ENCODE assay signal across 8 mouse cellular contexts in genomic region chr7:110727049-110727448, GRCm38 (mm10). TPM values are rescaled to one million over a fixed set of nuclear protein-coding genes. Genes with fewer than 3 reads are reported as not detected.
DNase-seq lines count a peak whose midpoint lies in the region; TF ChIP-seq lines count a peak whose summit lies in the region.

No protein-coding gene starts in this region.

- no peak overlapping the region for H3K4me2 ChIP-seq in CH12.LX (ENCODE audit: insufficient read depth, low read depth, poor library complexity, severe bottlenecking)

- H3K9me3 ChIP-seq in CH12.LX (replicated peaks; ENCODE audit: low read length), result no peaks in the 10 kb centered on the region

- peak; percentile 84 for TF ChIP-seq RAD21 in CH12.LX (IDR thresholded peaks at IDR 0.05; ENCODE audit: low read depth, low read length)

- H3K27me3 ChIP-seq in CH12.LX (replicated peaks), result no peaks in the 10 kb centered on the region

- TF ChIP-seq EP300 in CH12.LX (IDR thresholded peaks at IDR 0.05; ENCODE audit: low read length), result no peak

- no peak for TF ChIP-seq POLR2A in CH12.LX (IDR thresholded peaks at IDR 0.05; ENCODE audit: low read depth, low read length)

- H3K9ac ChIP-seq in CH12.LX (ENCODE audit: insufficient read depth, low read depth), result no peak overlapping the region

- no peak overlapping the region for H3K4me3 ChIP-seq in CH12.LX (replicated peaks in 1 of 3; ENCODE audit: low read depth in 2 of 3, low read length in 2 of 3, poor library complexity in 1 of 3)

- TF ChIP-seq CTCF in CH12.LX (conservative IDR thresholded peaks at IDR 0.05 in 1 of 2, IDR thresholded peaks at IDR 0.05 in 1 of 2; ENCODE audit: low read depth in 2 of 2, low read length in 2 of 2), result peak; percentile 76 to 92

- peaks cover 2 to 39% of the 10 kb centered on the region in 2 experiments; a peak in 3 of 4 replicates for H3K4me1 ChIP-seq in CH12.LX (ENCODE audit: control insufficient read depth in 1 of 2, insufficient read depth in 2 of 2)

- H3K36me3 ChIP-seq in CH12.LX (replicated peaks in 1 of 2; ENCODE audit: control insufficient read depth in 1 of 2, insufficient read depth in 1 of 2, low read length in 1 of 2), result no peaks in the 10 kb centered on the region

- DNase-seq in adrenal gland, adult 2 months, result peak; percentile 47
- no peak for DNase-seq in adrenal gland, postnatal 25 days
- DNase-seq in CH12.LX (ENCODE audit: extremely low read depth), result peak; percentile 79
- peak; percentile 67 for DNase-seq in cerebellum, adult 18-20 months
- peak; percentile 67 for DNase-seq in forelimb bud, embryonic 11.5 days (ENCODE audit: low read depth, low spot score)
- DNase-seq in layer of hippocampus, adult 11-12 months (ENCODE audit: low spot score), result peak; percentile 73
- peak; percentile 72 for DNase-seq in lung, postnatal 14 days
- DNase-seq in right cerebral cortex, postnatal 14 days, result peak; percentile 35

- in situ Hi-C loops in CH12.LX (cut with MboI; ENCODE audit: low pct_ligation_motif_present, low pct_unique_long_range_greater_than_20kb, low sequenced_read_pairs), result loop anchor here (5.0 to 10.0 kb wide), 3 partner anchors 70 to 288 kb away; no protein-coding TSS in a partner anchor

- no peak overlapping the region for H3K27ac ChIP-seq in CH12.LX (ENCODE audit: insufficient read depth, low read depth)

- dilution Hi-C loops in CH12.LX (cut with MboI; ENCODE audit: extremely low pct_ligation_motif_present, extremely low pct_unique_long_range_greater_than_20kb, low sequenced_read_pairs), result no loop called here

- no peaks in the 10 kb centered on the region for H3K79me2 ChIP-seq in CH12.LX (replicated peaks; ENCODE audit: control insufficient read depth, extremely low read depth, insufficient read depth, poor library complexity, severe bottlenecking)

TF ChIP-seq in CH12.LX, 34 proteins besides CTCF, POLR2A, EP300 and RAD21:
- no peak for TF ChIP-seq ZKSCAN1 (IDR thresholded peaks at IDR 0.05; ENCODE audit: borderline replicate concordance, low read depth, low read length)
- TF ChIP-seq ELF1 (IDR thresholded peaks at IDR 0.05; ENCODE audit: low read depth, low read length), result no peak
- TF ChIP-seq NELFE (IDR thresholded peaks at IDR 0.05; ENCODE audit: low read depth, low read length), result no peak
- peak; percentile 81 for TF ChIP-seq SMC3 (IDR thresholded peaks at IDR 0.05; ENCODE audit: low read depth, low read length)
- no peak for TF ChIP-seq GABPA (IDR thresholded peaks at IDR 0.05; ENCODE audit: insufficient replicate concordance, low read depth, low read length)
- TF ChIP-seq MAX (IDR thresholded peaks at IDR 0.05; ENCODE audit: low read length), result no peak
- no peak for TF ChIP-seq USF2 (conservative IDR thresholded peaks at IDR 0.05; ENCODE audit: low read depth, low read length)
- TF ChIP-seq RCOR1 (conservative IDR thresholded peaks at IDR 0.05; ENCODE audit: low read depth, low read length), result no peak
- peak; percentile 30; the same call in 1 of the 2 replicates for TF ChIP-seq ZC3H11A (IDR thresholded peaks at IDR 0.05; ENCODE audit: low read depth, low read length)
- no peak for TF ChIP-seq MYC (IDR thresholded peaks at IDR 0.05; ENCODE audit: low read depth, low read length)
- 0 out of 2 replicates have a peak, but pooled peaks have one; percentile 9 for TF ChIP-seq JUND (conservative IDR thresholded peaks at IDR 0.05; ENCODE audit: low read depth, low read length)
- no peak for TF ChIP-seq CHD1 (IDR thresholded peaks at IDR 0.05; ENCODE audit: low read depth, low read length)
- TF ChIP-seq ETS1 (conservative IDR thresholded peaks at IDR 0.05; ENCODE audit: low read depth, low read length), result no peak
- no peak for TF ChIP-seq SIN3A (IDR thresholded peaks at IDR 0.05; ENCODE audit: low read length)
- TF ChIP-seq BHLHE40 (IDR thresholded peaks at IDR 0.05; ENCODE audit: low read depth, low read length), result no peak
- TF ChIP-seq ZNF384 (IDR thresholded peaks at IDR 0.05; ENCODE audit: low read depth, low read length), result no peak
- no peak for TF ChIP-seq MAZ (IDR thresholded peaks at IDR 0.05; ENCODE audit: low read depth, low read length)
- no peak for TF ChIP-seq POLR2AphosphoS2 (IDR thresholded peaks at IDR 0.05; ENCODE audit: low read depth, low read length)

RNA-seq across cellular contexts. Expression of gene Ampd3, which starts 41.0 kb away (rescaled TPM):
- total RNA-seq in adrenal gland, adult 2 months (2021), result 10 to 100 TPM; 15.4 to 26.2 TPM
- polyA plus RNA-seq in adrenal gland, adult 2 months (2012; rRNA removed), result 15.6 and 16.1 TPM in 2 replicates
- total RNA-seq in adrenal gland, postnatal 25 days (2021), result 18.9 and 24.6 TPM in 2 replicates
- total RNA-seq in CH12.LX (2012; rRNA removed) (0.04 and 0.08 TPM in 2 replicates), CH12.LX (2014; rRNA removed) (0.07 and 0.30 TPM in 2 replicates)
- 0.84 and 1.0 TPM in 2 replicates for polyA plus RNA-seq in CH12.LX (2012; ENCODE audit: insufficient read length, low read depth)

Comparison
In these comparisons a context has a peak if more than half of its experiments do, and no peak if none do; other contexts are left out.
1. RNA of gene Ampd3, which starts 41.0 kb away (total RNA-seq): 15.4 to 26.2 TPM in adrenal gland, adult 2 months and 18.9 to 24.6 TPM in adrenal gland, postnatal 25 days; 0.04 to 0.30 TPM in CH12.LX; every median in the first group is over 10 times any median in the second.